Mouse (Mus musculus) cerebellum, adult 9-10 months (tissue): Measurements from ENCODE around the gene Rps5.
"Not testable (repeated sequence)": the region's sequence is repeated elsewhere in the genome, so short reads cannot be mapped to it uniquely, and the experiment has no call there.

Experiments
- DNase-seq: peaks from one replicate; pipeline ENCODE4 v3.0.0; 2022

The Rps5 gene

GRCm38 (mm10) chr7:12921705-12922465 lies at the start of gene Rps5:
Gene Rps5, plus strand, starts transcription at chr7:12922290.
- peak; percentile 99 for DNase-seq

- DNase-seq = peak; percentile 62
Observed at GRCm38 (mm10) chr7:12874301-12874700, 47.8 kb upstream of the Rps5 start.

- DNase-seq = no peak
Observed at GRCm38 (mm10) chr7:12880036-12880435, 42.1 kb upstream of the Rps5 start.

GRCm38 (mm10) chr7:12880497-12880896 lies 41.6 kb upstream of the Rps5 start:
- not testable (repeated sequence) for DNase-seq

- peak; percentile 97 for DNase-seq
Observed at GRCm38 (mm10) chr7:12880911-12881660, 41.0 kb upstream of the Rps5 start, which contains the start of gene Zfp128. Gene Zfp128, plus strand, starts transcription at chr7:12881177.

DNA sequence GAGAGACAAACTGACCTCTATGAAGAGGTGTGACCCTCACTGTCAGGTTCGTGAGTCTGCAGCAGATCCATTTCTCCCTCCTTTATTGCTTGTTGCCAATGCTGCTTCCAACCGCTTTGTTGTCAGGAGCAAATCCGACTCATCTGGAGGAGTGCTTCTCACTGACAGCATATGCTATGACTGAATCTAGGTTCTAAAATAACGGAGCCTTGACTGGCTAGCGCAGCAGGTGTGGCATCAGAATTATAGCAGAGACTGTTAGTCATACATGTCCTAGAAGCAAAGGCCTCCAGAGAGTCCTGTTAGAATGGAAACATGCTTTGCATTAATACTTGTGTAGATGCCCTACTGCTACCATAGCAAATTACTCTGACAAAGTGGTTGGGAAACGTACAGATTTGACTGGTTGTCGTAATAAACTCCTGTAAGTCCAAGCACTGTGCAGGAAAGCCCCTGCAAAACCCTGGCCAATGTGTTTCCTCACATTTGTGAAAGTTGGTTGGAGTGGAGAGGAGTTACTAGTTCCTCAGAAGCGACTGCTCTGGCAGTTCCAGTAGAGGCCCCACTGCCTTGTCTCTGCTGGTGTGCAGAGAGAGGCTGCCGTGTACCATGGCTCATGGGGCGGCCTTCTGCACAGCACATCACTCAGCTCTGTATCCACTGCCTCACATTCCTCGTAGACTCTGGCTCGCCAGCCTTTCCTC lies 35.4 kb upstream of the Rps5 start:
- no peak for DNase-seq

DNA sequence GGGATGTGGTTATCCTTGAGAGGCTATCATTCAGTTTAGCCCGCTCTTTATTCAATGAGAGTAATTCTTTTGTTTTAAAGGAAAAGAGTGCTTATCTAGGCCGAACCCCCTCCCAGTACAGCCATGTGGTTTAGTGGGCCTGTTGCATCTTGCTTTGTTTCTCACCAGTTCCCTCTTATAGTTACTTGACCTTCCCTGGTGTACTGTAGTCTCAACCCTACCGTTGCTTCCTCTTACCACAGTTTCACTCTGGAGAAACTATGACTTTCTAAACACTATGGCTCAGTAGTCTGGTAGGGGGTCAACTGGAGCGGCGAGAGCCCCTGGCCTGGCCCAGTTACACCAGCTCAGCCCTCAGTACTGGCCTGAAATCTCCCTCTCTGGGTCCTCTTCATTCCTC lies 34.5 kb upstream of the Rps5 start:
- DNase-seq = no peak

DNA sequence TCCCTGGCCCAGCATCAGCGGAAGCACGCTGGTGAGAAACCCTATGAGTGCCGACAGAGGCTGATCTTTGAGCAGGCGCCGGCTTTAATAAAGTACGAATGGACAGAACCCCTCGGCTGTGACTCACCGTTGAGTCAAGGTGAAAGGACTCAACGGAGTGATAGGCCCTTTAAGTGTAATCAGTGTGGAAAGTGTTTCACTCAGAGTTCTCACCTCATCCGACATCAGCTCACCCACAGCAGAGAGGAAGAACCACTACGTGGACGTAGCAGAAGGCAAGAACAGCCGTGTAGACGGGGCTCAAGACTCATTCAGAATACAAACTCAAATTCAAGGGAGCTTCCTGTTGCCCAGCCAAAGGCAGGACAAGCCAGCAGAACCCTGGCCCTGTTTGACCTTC lies 31.2 kb upstream of the Rps5 start:
- no peak for DNase-seq

DNA sequence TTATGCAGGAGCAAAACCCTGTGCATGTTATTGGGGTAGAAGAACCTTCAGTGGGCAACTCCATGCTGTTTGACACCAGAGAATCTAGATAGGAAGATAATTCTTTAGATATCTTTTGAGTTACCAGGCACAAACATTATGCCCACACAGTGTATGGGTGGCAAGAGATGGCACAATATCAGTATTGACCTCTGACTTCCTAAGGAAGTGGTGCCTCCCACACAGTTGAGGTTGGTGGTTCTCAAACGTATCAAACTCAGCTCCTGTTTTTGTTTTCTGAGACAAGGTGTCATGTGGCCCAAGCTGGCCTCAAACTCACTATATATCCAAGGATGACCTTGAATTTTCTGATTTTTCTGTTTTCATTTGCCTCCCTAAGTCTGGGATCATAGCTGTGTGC lies 30.8 kb upstream of the Rps5 start:
- DNase-seq = no peak

DNA sequence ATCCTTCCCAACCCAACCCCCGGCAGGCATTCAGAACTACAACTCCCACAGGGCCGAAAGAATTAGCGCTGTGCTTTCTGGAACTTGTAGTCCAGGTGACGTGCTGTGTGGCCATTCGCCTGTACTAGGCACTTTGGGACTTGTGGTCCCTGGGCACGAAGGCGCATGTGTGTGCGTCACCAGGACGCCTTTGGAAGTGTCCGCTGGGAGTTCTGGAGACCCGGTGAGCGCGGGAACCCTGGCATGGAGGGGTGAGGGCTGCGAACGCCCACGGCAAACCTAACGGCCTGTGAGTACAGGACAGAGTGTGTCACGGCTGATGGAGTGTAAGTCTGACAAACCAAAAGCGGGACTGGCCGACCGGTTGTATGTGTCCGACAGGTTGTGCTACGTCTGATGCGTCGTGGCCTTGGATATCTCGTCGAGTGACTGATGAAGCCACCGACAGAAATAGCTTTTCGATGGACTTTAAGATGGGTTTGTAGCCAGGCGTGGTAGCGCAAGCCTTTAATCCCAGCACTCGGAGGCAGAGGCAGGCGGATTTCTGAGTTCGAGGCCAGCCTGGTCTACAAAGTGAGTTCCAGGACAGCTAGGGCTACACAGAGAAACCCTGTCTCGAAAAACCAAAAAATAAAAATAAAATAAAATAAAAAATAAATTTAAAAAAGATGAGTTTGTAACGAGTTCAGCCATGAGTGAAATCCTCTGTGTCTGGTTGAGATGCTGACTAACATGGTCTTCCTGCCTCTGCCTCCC lies 24.3 kb upstream of the Rps5 start, which contains the start of gene Zscan22:
Gene Zscan22, plus strand, starts transcription at position 161 of the 756 bp plus-strand sequence.
- peak; percentile 96 for DNase-seq

DNA sequence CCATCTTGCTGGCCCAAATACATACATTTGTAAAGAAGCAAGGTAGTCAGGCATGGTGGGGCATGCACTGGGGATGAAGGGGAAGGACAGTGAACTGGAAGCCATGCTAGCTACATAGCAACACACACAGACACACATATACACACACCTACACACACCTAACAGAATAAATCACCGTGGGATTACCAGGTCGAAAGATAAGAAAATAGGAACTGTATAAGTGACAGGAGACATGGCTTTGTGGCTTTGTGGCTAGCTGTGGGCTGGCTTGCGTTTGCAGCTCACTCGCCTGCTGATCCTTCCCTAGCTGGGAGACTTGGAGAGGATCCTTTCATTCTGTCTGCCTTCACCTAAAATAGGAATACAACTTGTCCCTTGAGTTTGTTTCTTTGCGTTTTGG lies 20.6 kb upstream of the Rps5 start:
- no peak for DNase-seq

- no peak for DNase-seq
Observed at GRCm38 (mm10) chr7:12903623-12904022, 18.5 kb upstream of the Rps5 start.

- no peak for DNase-seq
Observed at GRCm38 (mm10) chr7:12905146-12905545, 16.9 kb upstream of the Rps5 start.

DNA sequence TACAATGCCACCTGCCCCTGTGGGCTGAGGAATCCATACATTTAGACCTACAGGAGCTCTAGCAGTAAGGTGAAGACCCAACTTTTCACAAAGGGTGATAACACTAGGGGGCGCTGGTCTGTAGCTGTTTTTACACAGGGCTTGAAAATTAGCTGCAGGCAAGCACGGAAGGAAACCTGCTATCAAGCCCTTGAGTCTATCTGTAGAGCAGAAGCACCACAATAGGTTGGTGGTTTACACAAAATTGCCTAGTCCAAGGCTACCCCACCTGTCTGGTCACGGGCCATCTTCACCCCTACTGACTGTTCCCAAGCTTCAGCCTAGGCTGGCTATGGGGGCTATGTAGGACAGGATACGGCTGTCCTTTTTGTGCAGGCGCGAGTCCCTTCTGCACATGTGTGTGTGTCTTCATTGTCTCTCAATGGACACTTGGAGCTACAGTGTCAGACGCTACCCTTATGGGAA lies 12.6 kb upstream of the Rps5 start:
- DNase-seq = peak; percentile 91

- peak; percentile 72 for DNase-seq
Observed at GRCm38 (mm10) chr7:12910181-12910668, 11.9 kb upstream of the Rps5 start.

DNA sequence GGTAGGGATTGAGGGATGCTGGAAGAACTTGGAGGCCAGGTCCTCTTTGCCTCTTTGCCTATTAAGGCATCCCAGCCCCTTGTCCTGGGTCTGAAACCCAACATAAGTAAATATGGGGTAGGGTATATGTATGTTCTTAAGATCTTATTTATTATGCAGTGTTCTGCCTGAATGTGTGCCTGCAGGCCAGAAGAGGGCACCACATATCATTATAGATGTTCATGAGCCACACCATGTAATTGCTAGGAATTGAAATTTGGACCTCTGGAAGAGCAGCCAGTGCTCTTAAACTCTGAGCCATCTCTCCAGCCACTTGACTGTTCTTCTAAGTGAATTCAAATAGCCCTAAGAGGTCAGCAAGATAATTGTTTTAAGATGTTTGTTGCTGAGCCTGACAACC lies 8.5 kb upstream of the Rps5 start:
- DNase-seq = no peak

GRCm38 (mm10) chr7:12920495-12920894 lies 1.6 kb upstream of the Rps5 start:
- DNase-seq = peak; percentile 57

DNA sequence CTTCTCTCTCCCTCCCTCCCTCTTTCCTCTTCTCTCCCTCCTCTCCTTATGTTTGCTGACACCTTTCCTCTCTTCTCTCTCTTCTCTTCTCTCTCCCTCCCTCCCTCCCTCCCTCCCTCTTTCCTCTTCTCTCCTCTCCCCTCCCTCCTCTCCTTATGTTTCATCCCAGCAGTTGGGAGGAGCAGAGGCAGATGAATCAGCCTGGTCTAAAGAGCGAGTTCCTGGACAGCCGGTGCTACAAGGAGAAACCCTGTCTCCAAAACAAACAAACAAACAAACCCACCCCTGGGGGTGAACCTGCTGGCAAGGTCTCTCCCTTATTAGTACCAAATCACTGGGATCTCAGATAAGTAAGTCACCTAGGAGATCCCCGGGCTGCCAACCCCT lies 779 bp upstream of the Rps5 start:
- DNase-seq = no peak

DNA sequence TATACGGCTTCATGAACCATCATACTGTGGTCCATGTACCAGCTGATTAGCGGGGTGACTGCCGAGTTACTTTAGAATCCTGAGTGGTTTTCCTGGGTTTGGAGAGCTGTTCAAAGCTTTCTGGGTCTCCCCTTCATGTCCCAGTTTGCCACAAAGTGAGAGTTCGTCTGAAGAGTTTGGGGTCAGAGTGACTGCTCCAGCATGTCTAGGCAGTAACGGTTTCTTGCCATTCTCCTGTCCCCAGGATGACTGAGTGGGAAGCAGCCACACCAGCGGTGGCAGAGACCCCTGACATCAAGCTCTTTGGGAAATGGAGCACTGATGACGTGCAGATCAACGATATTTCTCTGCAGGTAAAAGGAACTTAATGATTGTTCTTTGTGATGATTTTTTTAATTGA lies 639 bp downstream of the Rps5 start:
- DNase-seq = no peak

- peak; percentile 62 for DNase-seq
Observed at GRCm38 (mm10) chr7:12926316-12926715, 4.2 kb downstream of the Rps5 start.

DNA sequence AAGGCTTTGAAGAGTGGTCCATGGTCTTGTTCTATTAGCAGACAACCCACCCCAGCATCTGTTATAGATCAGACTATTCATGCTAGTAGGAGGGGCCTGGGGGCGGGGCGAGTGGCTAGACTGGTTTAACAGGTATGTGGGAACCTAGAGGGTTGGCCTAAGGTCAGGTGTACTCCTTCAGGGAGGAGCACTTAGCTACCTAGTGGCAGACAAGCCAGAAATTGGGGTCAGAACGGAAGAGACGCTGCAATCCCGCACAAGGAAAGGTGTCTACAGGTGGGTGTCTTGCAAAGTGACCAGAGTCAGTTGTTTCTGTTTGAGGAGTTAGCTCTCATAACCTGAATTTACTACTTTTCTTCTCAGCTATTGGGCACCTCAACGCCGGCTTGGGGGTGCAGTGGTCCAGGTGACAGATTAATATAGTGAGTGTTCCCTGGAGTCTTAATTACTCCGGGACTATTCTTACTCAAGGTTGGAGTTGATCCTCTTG lies 5.1 kb downstream of the Rps5 start, which contains the start of gene Rnf225:
Gene Rnf225, plus strand, starts transcription at position 226 of the 490 bp plus-strand sequence.
- DNase-seq = no peak
